9 mouse cellular contexts compared by ENCODE assay signal in genomic region chr12:108605521-108606281, GRCm38 (mm10). TPM values are rescaled to one million over a fixed set of nuclear protein-coding genes. Genes with fewer than 3 reads are reported as not detected.
A peak's percentile ranks its signal among the peaks of the same experiment; 100 is the strongest.
DNase-seq lines count a peak whose midpoint lies in the region; ATAC-seq and TF ChIP-seq lines count a peak whose summit lies in the region.
"Had no signal": no experiment of that assay in that cellular context is flagged by ENCODE, and none has a peak within 500 bp of the region (broad histone marks: within the 10 kb centered on the region; RNA-seq: fewer than 3 reads in every experiment).

No protein-coding gene starts in this region.

- 64% methylated on average over 12 of the region's 12 CpGs for WGBS in heart, adult 2 months
- WGBS in forebrain, embryonic 10.5 days = 31% methylated on average over 12 of the region's 12 CpGs
- WGBS in olfactory bulb, adult 2 months = 7% methylated on average over 12 of the region's 12 CpGs
- 68% methylated on average over 12 of the region's 12 CpGs for WGBS in lung, postnatal 0 days

- H3K27ac ChIP-seq in heart, adult 2 months = no peak overlapping the region
- peak overlapping the region; percentile 66 for H3K27ac ChIP-seq in forebrain, embryonic 10.5 days
- H3K27ac ChIP-seq in olfactory bulb, adult 2 months (ENCODE audit: insufficient read depth, low read depth, low read length) = peak overlapping the region; percentile 82
- H3K27ac ChIP-seq in lung, postnatal 0 days (ENCODE audit: low read length) = no peak overlapping the region
- H3K27ac ChIP-seq: liver, embryonic 14.5 days had no signal

- no peak overlapping the region for H3K4me3 ChIP-seq in heart, adult 2 months
- H3K4me3 ChIP-seq in forebrain, embryonic 10.5 days = peak overlapping the region; percentile 21; the same call in 1 of the 2 replicates
- peak overlapping the region; percentile 55 for H3K4me3 ChIP-seq in olfactory bulb, adult 2 months (ENCODE audit: insufficient read depth, low read depth, low read length)
- no peak overlapping the region for H3K4me3 ChIP-seq in lung, postnatal 0 days (ENCODE audit: low read depth, low read length)

- H3K36me3 ChIP-seq in heart, adult 2 months (ENCODE audit: control insufficient read depth, insufficient read depth, low read length) = no peaks in the 10 kb centered on the region
- peaks cover 6% of the 10 kb centered on the region for H3K36me3 ChIP-seq in forebrain, embryonic 10.5 days (replicated peaks)
- H3K36me3 ChIP-seq in lung, postnatal 0 days (ENCODE audit: insufficient read depth, low read length) = no peaks in the 10 kb centered on the region

- peaks cover 2% of the 10 kb centered on the region; the same call in 1 of the 2 replicates for H3K79me2 ChIP-seq in heart, adult 2 months (replicated peaks; ENCODE audit: control insufficient read depth, insufficient read depth, low read length)

- intact Hi-C loops in heart, adult 2 months (cut with DNase I) = no loop called here

- no peak for TF ChIP-seq POLR2A in heart, adult 2 months (IDR thresholded peaks at IDR 0.05; ENCODE audit: insufficient read depth, low read depth, low read length)
- no peak for TF ChIP-seq POLR2A in olfactory bulb, adult 2 months (IDR thresholded peaks at IDR 0.05; ENCODE audit: insufficient read depth, low read depth, low read length)

- no peak for ATAC-seq in lung, postnatal 0 days

- TF ChIP-seq CTCF in heart, adult 2 months (IDR thresholded peaks at IDR 0.05) = no peak
- TF ChIP-seq CTCF in olfactory bulb, adult 2 months (IDR thresholded peaks at IDR 0.05; ENCODE audit: insufficient read depth, low read depth, low read length) = no peak
- TF ChIP-seq CTCF in lung, postnatal 0 days (IDR thresholded peaks at IDR 0.05) = no peak

- H3K4me1 ChIP-seq in heart, adult 2 months (ENCODE audit: control insufficient read depth, insufficient read depth, low read length) = peaks cover 8% of the 10 kb centered on the region
- peaks cover 62% of the 10 kb centered on the region for H3K4me1 ChIP-seq in forebrain, embryonic 10.5 days
- peaks cover 12% of the 10 kb centered on the region for H3K4me1 ChIP-seq in olfactory bulb, adult 2 months (ENCODE audit: control insufficient read depth, insufficient read depth, low read length)
- no peaks in the 10 kb centered on the region for H3K4me1 ChIP-seq in lung, postnatal 0 days (ENCODE audit: insufficient read depth, low read depth, low read length)

- DNase-seq in heart, adult 11 months = peak; percentile 58
- DNase-seq in heart, adult 2 months = no peak
- peak; percentile 26 for DNase-seq in forebrain, embryonic 10.5 days (ENCODE audit: extremely low spot score, low spot score)
- DNase-seq in layer of hippocampus, postnatal 10 days (ENCODE audit: low spot score in 2 of 2) = peak; percentile 6 to 17
- no peak for DNase-seq in testis, postnatal 10 days (ENCODE audit: low spot score)
- DNase-seq in lung, postnatal 0 days (ENCODE audit: low spot score) = no peak
- no peak for DNase-seq in cerebellum, adult 11 months

- H3K27me3 ChIP-seq in heart, adult 2 months (ENCODE audit: control insufficient read depth, insufficient read depth, low read length) = no peaks in the 10 kb centered on the region
- H3K27me3 ChIP-seq in forebrain, embryonic 10.5 days (ENCODE audit: poor library complexity, severe bottlenecking) = no peaks in the 10 kb centered on the region
- H3K27me3 ChIP-seq in lung, postnatal 0 days (replicated peaks; ENCODE audit: insufficient read depth, low read length) = no peaks in the 10 kb centered on the region

- TF ChIP-seq EP300 in heart, adult 2 months (IDR thresholded peaks at IDR 0.05; ENCODE audit: insufficient read depth, low read depth, low read length) = no peak
- TF ChIP-seq EP300 in lung, postnatal 0 days (IDR thresholded peaks at IDR 0.05) = no peak

- H3K9me3 ChIP-seq in forebrain, embryonic 10.5 days = no peaks in the 10 kb centered on the region
- no peaks in the 10 kb centered on the region for H3K9me3 ChIP-seq in lung, postnatal 0 days (ENCODE audit: low read length)

- no peak overlapping the region for H3K4me2 ChIP-seq in lung, postnatal 0 days (replicated peaks; ENCODE audit: low read depth, low read length)

- no peak overlapping the region for H3K9ac ChIP-seq in heart, adult 2 months (ENCODE audit: low read depth, low read length)
- H3K9ac ChIP-seq in lung, postnatal 0 days (replicated peaks; ENCODE audit: low read depth) = no peak overlapping the region
- H3K9ac ChIP-seq: liver, embryonic 14.5 days had no signal

RNA-seq across cellular contexts. Expression of gene Evl, which starts 51.2 kb away (rescaled TPM):
- 10 to 100 TPM; 36.4 to 40.6 TPM for total RNA-seq in heart, adult 2 months (2021)
- polyA plus RNA-seq in heart, adult 2 months (2012; rRNA removed) = 34.8 and 44.0 TPM in 2 replicates
- 50.0 and 55.2 TPM in 2 replicates for polyA plus RNA-seq in forebrain, embryonic 10.5 days (2016; fragmentation: Nextera tagmentation; extraction: Ambion mirVana)
- total RNA-seq in layer of hippocampus, postnatal 10 days (2021) = 100 to 1,000 TPM; 312 to 327 TPM
- not detected in 2 replicates for polyA plus RNA-seq in olfactory bulb, adult 2 months (2012; ENCODE audit: insufficient read depth, insufficient read length, low replicate concordance, missing spikeins)
- polyA plus RNA-seq in lung, postnatal 0 days (2015; fragmentation: Nextera tagmentation; extraction: Ambion mirVana) = 43.9 and 45.5 TPM in 2 replicates

Comparison
In these comparisons a context has a peak if more than half of its experiments do, and no peak if none do; other contexts are left out.
1. DNase-seq: peak in heart, adult 11 months (single experiment), forebrain, embryonic 10.5 days (single experiment) and layer of hippocampus, postnatal 10 days (2 of 2); none in heart, adult 2 months (0 of 2), testis, postnatal 10 days (single experiment), lung, postnatal 0 days (single experiment) and cerebellum, adult 11 months (single experiment).
2. H3K27ac ChIP-seq: peak in forebrain, embryonic 10.5 days (single experiment) and olfactory bulb, adult 2 months (single experiment); none in heart, adult 2 months (single experiment) and lung, postnatal 0 days (single experiment).
3. H3K4me3 ChIP-seq: peak in forebrain, embryonic 10.5 days (single experiment) and olfactory bulb, adult 2 months (single experiment); none in heart, adult 2 months (single experiment) and lung, postnatal 0 days (single experiment).